9 mouse cellular contexts compared by ENCODE assay signal in the genomic region with DNA sequence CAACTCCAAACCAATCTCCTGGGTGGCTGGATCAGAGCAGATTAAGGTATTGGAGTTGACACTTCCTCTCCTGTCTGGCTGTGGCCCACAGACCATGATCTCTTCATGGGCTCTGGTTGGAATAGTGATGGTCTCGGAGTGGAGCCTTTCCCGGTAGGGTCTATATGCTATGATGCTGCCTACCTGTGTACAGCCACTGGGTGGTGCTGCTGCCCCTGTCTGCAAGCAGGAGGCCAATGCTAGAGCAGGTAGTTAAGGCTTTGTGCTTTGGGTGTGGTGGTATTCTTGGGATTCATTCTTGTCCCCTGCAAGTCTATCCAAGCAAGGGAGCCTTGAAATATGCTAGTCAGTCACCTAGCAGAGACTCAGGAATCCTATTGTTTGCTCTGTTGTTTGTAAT. TPM values are rescaled to one million over a fixed set of nuclear protein-coding genes. Genes with fewer than 3 reads are reported as not detected.
A peak's percentile ranks its signal among the peaks of the same experiment; 100 is the strongest.
DNase-seq lines count a peak whose midpoint lies in the region; ATAC-seq lines count a peak whose summit lies in the region.
"Had no signal": no experiment of that assay in that cellular context is flagged by ENCODE, and none has a peak within 500 bp of the region (broad histone marks: within the 10 kb centered on the region; RNA-seq: fewer than 3 reads in every experiment).

No protein-coding gene starts in this region.

- no peaks in the 10 kb centered on the region for H3K9me3 ChIP-seq in midbrain, embryonic 10.5 days (replicated peaks)
- no peaks in the 10 kb centered on the region for H3K9me3 ChIP-seq in midbrain, embryonic 11.5 days (ENCODE audit: control insufficient read depth, low read length)
- no peaks in the 10 kb centered on the region for H3K9me3 ChIP-seq in embryonic facial prominence, embryonic 10.5 days
- no peaks in the 10 kb centered on the region for H3K9me3 ChIP-seq in liver, embryonic 11.5 days (ENCODE audit: control insufficient read depth, low read length)
- H3K9me3 ChIP-seq: midbrain, embryonic 12.5 days had no signal

- no peak overlapping the region for H3K27ac ChIP-seq in midbrain, embryonic 10.5 days (replicated peaks)
- no peak overlapping the region for H3K27ac ChIP-seq in midbrain, embryonic 11.5 days (ENCODE audit: low read depth, low read length)
- H3K27ac ChIP-seq in embryonic facial prominence, embryonic 10.5 days (replicated peaks): no peak overlapping the region
- H3K27ac ChIP-seq in liver, embryonic 11.5 days (ENCODE audit: low read depth, low read length): no peak overlapping the region
- H3K27ac ChIP-seq: midbrain, embryonic 12.5 days had no signal

- no peak for ATAC-seq in midbrain, embryonic 11.5 days (ENCODE audit: low FRiP score)
- peak; percentile 87 for ATAC-seq in activated CD4-positive, CD25-positive, alpha-beta regulatory T cell, adult 4 months
- peak; percentile 61 for ATAC-seq in liver, embryonic 11.5 days (replicated peaks; ENCODE audit: low FRiP score)

- 47% methylated on average over 2 of the region's 2 CpGs for WGBS in midbrain, embryonic 10.5 days
- 52% methylated on average over 2 of the region's 2 CpGs for WGBS in midbrain, embryonic 11.5 days
- WGBS in embryonic facial prominence, embryonic 10.5 days: 38% methylated on average over 2 of the region's 2 CpGs
- 44% methylated on average over 2 of the region's 2 CpGs for WGBS in liver, embryonic 11.5 days

- peak; percentile 24 for DNase-seq in midbrain, embryonic 10.5 days (ENCODE audit: low spot score)
- DNase-seq in midbrain, embryonic 11.5 days (ENCODE audit: low spot score, missing footprints): no peak
- DNase-seq in embryonic facial prominence, embryonic 10.5 days (ENCODE audit: low spot score): peak; percentile 55
- peak; percentile 84 for DNase-seq in kidney, adult 9 months
- DNase-seq in liver, embryonic 11.5 days (ENCODE audit: low spot score): no peak
- peak; percentile 61 to 77 for DNase-seq in right cerebral cortex, postnatal 10 days (ENCODE audit: low spot score in 2 of 2)
- DNase-seq in MN1 (ENCODE audit: low spot score): no peak

- no peak overlapping the region for H3K9ac ChIP-seq in midbrain, embryonic 11.5 days (ENCODE audit: low read length)
- no peak overlapping the region for H3K9ac ChIP-seq in liver, embryonic 11.5 days (ENCODE audit: low read depth, low read length)
- H3K9ac ChIP-seq: midbrain, embryonic 12.5 days had no signal

- no peaks in the 10 kb centered on the region for H3K36me3 ChIP-seq in midbrain, embryonic 10.5 days
- no peaks in the 10 kb centered on the region for H3K36me3 ChIP-seq in midbrain, embryonic 11.5 days (ENCODE audit: control insufficient read depth, insufficient read depth, low read length)
- H3K36me3 ChIP-seq in embryonic facial prominence, embryonic 10.5 days (replicated peaks): no peaks in the 10 kb centered on the region
- H3K36me3 ChIP-seq in liver, embryonic 11.5 days (ENCODE audit: control insufficient read depth, insufficient read depth, low read length): no peaks in the 10 kb centered on the region
- H3K36me3 ChIP-seq: midbrain, embryonic 12.5 days had no signal

- no peak overlapping the region for H3K4me2 ChIP-seq in midbrain, embryonic 11.5 days
- H3K4me2 ChIP-seq in liver, embryonic 11.5 days: no peak overlapping the region
- H3K4me2 ChIP-seq: midbrain, embryonic 12.5 days had no signal

- no peak overlapping the region for H3K4me3 ChIP-seq in midbrain, embryonic 10.5 days
- no peak overlapping the region for H3K4me3 ChIP-seq in midbrain, embryonic 11.5 days (ENCODE audit: low read depth, low read length)
- no peak overlapping the region for H3K4me3 ChIP-seq in embryonic facial prominence, embryonic 10.5 days
- H3K4me3 ChIP-seq in liver, embryonic 11.5 days (ENCODE audit: low read depth, low read length): no peak overlapping the region
- H3K4me3 ChIP-seq: midbrain, embryonic 12.5 days had no signal

- H3K4me1 ChIP-seq in midbrain, embryonic 10.5 days: no peaks in the 10 kb centered on the region
- no peaks in the 10 kb centered on the region for H3K4me1 ChIP-seq in midbrain, embryonic 11.5 days (ENCODE audit: control insufficient read depth, insufficient read depth, low read length)
- H3K4me1 ChIP-seq in embryonic facial prominence, embryonic 10.5 days: no peaks in the 10 kb centered on the region
- H3K4me1 ChIP-seq in liver, embryonic 11.5 days (replicated peaks; ENCODE audit: control insufficient read depth, insufficient read depth, low read length): no peaks in the 10 kb centered on the region
- H3K4me1 ChIP-seq: midbrain, embryonic 12.5 days had no signal

- H3K27me3 ChIP-seq in midbrain, embryonic 10.5 days (ENCODE audit: low read depth, poor library complexity, severe bottlenecking): no peaks in the 10 kb centered on the region
- no peaks in the 10 kb centered on the region for H3K27me3 ChIP-seq in midbrain, embryonic 11.5 days (ENCODE audit: control insufficient read depth, insufficient read depth, low read length)
- no peaks in the 10 kb centered on the region for H3K27me3 ChIP-seq in embryonic facial prominence, embryonic 10.5 days (replicated peaks; ENCODE audit: low read depth, poor library complexity, severe bottlenecking)
- no peaks in the 10 kb centered on the region for H3K27me3 ChIP-seq in liver, embryonic 11.5 days (replicated peaks; ENCODE audit: control insufficient read depth, insufficient read depth, low read length)
- H3K27me3 ChIP-seq: midbrain, embryonic 12.5 days had no signal

RNA-seq across cellular contexts. Expression of a gene that starts 0.7 kb away (rescaled TPM):
- polyA plus RNA-seq in midbrain, embryonic 10.5 days (2016; fragmentation: Nextera tagmentation; extraction: Ambion mirVana): 0.09 and 0.17 TPM in 2 replicates
- polyA plus RNA-seq in midbrain, embryonic 11.5 days (2014; fragmentation: Nextera tagmentation; extraction: Ambion mirVana): 0.11 TPM in 1 of 2 replicates, not detected in the other
- polyA plus RNA-seq in activated CD4-positive, CD25-positive, alpha-beta regulatory T cell, adult 4 months (2017; shearing (Covaris generic)): 10 to 100 TPM; 17.1 to 18.9 TPM
- 0.31 and 0.66 TPM in 2 replicates for polyA plus RNA-seq in embryonic facial prominence, embryonic 10.5 days (2016; fragmentation: Nextera tagmentation; extraction: Ambion mirVana)
- 0.15 and 0.48 TPM in 2 replicates for polyA plus RNA-seq in liver, embryonic 11.5 days (2014; fragmentation: Nextera tagmentation; extraction: Ambion mirVana)

RNA-seq across cellular contexts. Expression of a gene that starts 6.7 kb away (rescaled TPM):
- polyA plus RNA-seq in midbrain, embryonic 10.5 days (2016; fragmentation: Nextera tagmentation; extraction: Ambion mirVana): 1.2 and 1.9 TPM in 2 replicates
- 0.77 and 1.4 TPM in 2 replicates for polyA plus RNA-seq in midbrain, embryonic 11.5 days (2014; fragmentation: Nextera tagmentation; extraction: Ambion mirVana)
- polyA plus RNA-seq in activated CD4-positive, CD25-positive, alpha-beta regulatory T cell, adult 4 months (2017; shearing (Covaris generic)): 100 to 1,000 TPM; 269 to 282 TPM
- 0.71 and 0.88 TPM in 2 replicates for polyA plus RNA-seq in embryonic facial prominence, embryonic 10.5 days (2016; fragmentation: Nextera tagmentation; extraction: Ambion mirVana)
- 8.5 and 9.2 TPM in 2 replicates for polyA plus RNA-seq in liver, embryonic 11.5 days (2014; fragmentation: Nextera tagmentation; extraction: Ambion mirVana)

RNA-seq across cellular contexts. Expression of a gene that starts 40.3 kb away (rescaled TPM):
- 16.7 and 16.9 TPM in 2 replicates for polyA plus RNA-seq in midbrain, embryonic 10.5 days (2016; fragmentation: Nextera tagmentation; extraction: Ambion mirVana)
- polyA plus RNA-seq in midbrain, embryonic 11.5 days (2014; fragmentation: Nextera tagmentation; extraction: Ambion mirVana): 14.9 and 17.9 TPM in 2 replicates
- polyA plus RNA-seq in activated CD4-positive, CD25-positive, alpha-beta regulatory T cell, adult 4 months (2017; shearing (Covaris generic)): 10 to 100 TPM in 1 of 2 experiments, 1 to 10 TPM in 1; 9.8 to 16.4 TPM
- 16.4 and 18.0 TPM in 2 replicates for polyA plus RNA-seq in embryonic facial prominence, embryonic 10.5 days (2016; fragmentation: Nextera tagmentation; extraction: Ambion mirVana)
- 11.1 and 12.8 TPM in 2 replicates for polyA plus RNA-seq in liver, embryonic 11.5 days (2014; fragmentation: Nextera tagmentation; extraction: Ambion mirVana)

RNA-seq across cellular contexts. Expression of a gene that starts 55.3 kb away (rescaled TPM):
- polyA plus RNA-seq in midbrain, embryonic 10.5 days (2016; fragmentation: Nextera tagmentation; extraction: Ambion mirVana): 2.3 and 2.6 TPM in 2 replicates
- 1.5 and 2.8 TPM in 2 replicates for polyA plus RNA-seq in midbrain, embryonic 11.5 days (2014; fragmentation: Nextera tagmentation; extraction: Ambion mirVana)
- 1 to 10 TPM; 3.5 to 5.9 TPM for polyA plus RNA-seq in activated CD4-positive, CD25-positive, alpha-beta regulatory T cell, adult 4 months (2017; shearing (Covaris generic))
- polyA plus RNA-seq in embryonic facial prominence, embryonic 10.5 days (2016; fragmentation: Nextera tagmentation; extraction: Ambion mirVana): 9.0 and 11.1 TPM in 2 replicates
- 4.1 and 5.2 TPM in 2 replicates for polyA plus RNA-seq in liver, embryonic 11.5 days (2014; fragmentation: Nextera tagmentation; extraction: Ambion mirVana)

RNA-seq across cellular contexts. Expression of a gene that starts 55.7 kb away (rescaled TPM):
- 0.09 TPM in 1 of 2 replicates, not detected in the other for polyA plus RNA-seq in midbrain, embryonic 10.5 days (2016; fragmentation: Nextera tagmentation; extraction: Ambion mirVana)
- 0.23 TPM in 1 of 2 replicates, not detected in the other for polyA plus RNA-seq in midbrain, embryonic 11.5 days (2014; fragmentation: Nextera tagmentation; extraction: Ambion mirVana)
- polyA plus RNA-seq in activated CD4-positive, CD25-positive, alpha-beta regulatory T cell, adult 4 months (2017; shearing (Covaris generic)): 100 to 1,000 TPM; 194 to 217 TPM
- polyA plus RNA-seq in embryonic facial prominence, embryonic 10.5 days (2016; fragmentation: Nextera tagmentation; extraction: Ambion mirVana): 0.41 TPM in 1 of 2 replicates, not detected in the other
- polyA plus RNA-seq in liver, embryonic 11.5 days (2014; fragmentation: Nextera tagmentation; extraction: Ambion mirVana): 1.1 and 1.8 TPM in 2 replicates
- polyA plus RNA-seq: midbrain, embryonic 12.5 days had no signal

Comparison
In these comparisons a context has a peak if more than half of its experiments do, and no peak if none do; other contexts are left out.
1. DNase-seq: peak in midbrain, embryonic 10.5 days (single experiment), embryonic facial prominence, embryonic 10.5 days (single experiment), kidney, adult 9 months (single experiment) and right cerebral cortex, postnatal 10 days (2 of 2); none in midbrain, embryonic 11.5 days (single experiment), liver, embryonic 11.5 days (single experiment) and MN1 (single experiment).
2. RNA of a gene that starts 0.7 kb away (polyA plus RNA-seq): 17.1 to 18.9 TPM in activated CD4-positive, CD25-positive, alpha-beta regulatory T cell, adult 4 months; 0.31 to 0.66 TPM in embryonic facial prominence, embryonic 10.5 days, 0.15 to 0.48 TPM in liver, embryonic 11.5 days, 0.09 to 0.17 TPM in midbrain, embryonic 10.5 days and 0.11 TPM in midbrain, embryonic 11.5 days; every median in the first group is over 10 times any median in the second.
3. RNA of a gene that starts 6.7 kb away (polyA plus RNA-seq): 269 to 282 TPM in activated CD4-positive, CD25-positive, alpha-beta regulatory T cell, adult 4 months; 8.5 to 9.2 TPM in liver, embryonic 11.5 days, 1.2 to 1.9 TPM in midbrain, embryonic 10.5 days, 0.77 to 1.4 TPM in midbrain, embryonic 11.5 days and 0.71 to 0.88 TPM in embryonic facial prominence, embryonic 10.5 days; every median in the first group is over 10 times any median in the second.